In the genomic region with DNA sequence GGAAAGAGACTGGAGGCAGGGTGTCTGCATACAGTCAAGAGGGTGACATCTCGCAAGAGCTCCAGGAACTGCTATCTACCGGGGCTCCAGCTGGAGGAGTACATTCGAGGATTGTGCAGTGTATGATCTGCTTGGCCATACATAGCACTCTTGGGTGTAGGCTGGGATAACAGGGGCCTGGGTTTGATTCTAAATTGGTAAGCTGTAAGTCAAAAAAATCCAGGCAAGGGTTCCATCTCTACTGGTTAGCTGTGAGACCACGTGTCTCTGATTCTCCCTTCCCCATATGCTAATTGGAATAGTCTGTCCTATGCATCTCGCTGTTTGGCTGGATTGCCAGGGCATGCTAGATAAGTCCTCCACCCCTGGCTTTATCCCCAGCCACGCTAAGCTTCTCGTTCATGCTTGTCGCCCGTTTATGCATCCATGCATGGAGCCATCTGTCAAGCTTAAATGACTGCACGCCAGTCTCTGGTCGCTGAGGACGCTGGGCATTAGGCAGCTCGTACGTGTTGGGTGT, we compare ENCODE assay signal across 8 mouse cellular contexts. TPM values are rescaled to one million over a fixed set of nuclear protein-coding genes. Genes with fewer than 3 reads are reported as not detected.
A peak's percentile ranks its signal among the peaks of the same experiment; 100 is the strongest.
DNase-seq lines count a peak whose midpoint lies in the region; ATAC-seq and TF ChIP-seq lines count a peak whose summit lies in the region.
"Had no signal": no experiment of that assay in that cellular context is flagged by ENCODE, and none has a peak within 500 bp of the region (broad histone marks: within the 10 kb centered on the region; RNA-seq: fewer than 3 reads in every experiment).

No protein-coding gene starts in this region.

- no peaks in the 10 kb centered on the region for H3K9me3 ChIP-seq in forebrain, embryonic 10.5 days
- no peaks in the 10 kb centered on the region for H3K9me3 ChIP-seq in intestine, postnatal 0 days (ENCODE audit: control insufficient read depth)
- H3K9me3 ChIP-seq: liver, embryonic 15.5 days had no signal

- 43% methylated on average over 14 of the region's 14 CpGs for WGBS in forebrain, embryonic 10.5 days
- 55% methylated on average over 14 of the region's 14 CpGs for WGBS in intestine, postnatal 0 days

- TF ChIP-seq CTCF in left cerebral cortex, adult 2 months (IDR thresholded peaks at IDR 0.05), result no peak
- TF ChIP-seq CTCF in intestine, postnatal 0 days (IDR thresholded peaks at IDR 0.05; ENCODE audit: low read depth), result no peak

- H3K4me3 ChIP-seq in left cerebral cortex, adult 2 months, result no peak overlapping the region
- peak overlapping the region; percentile 35 for H3K4me3 ChIP-seq in forebrain, embryonic 10.5 days
- H3K4me3 ChIP-seq in intestine, postnatal 0 days (ENCODE audit: low read depth, low read length), result no peak overlapping the region
- H3K4me3 ChIP-seq: liver, embryonic 15.5 days had no signal

- H3K36me3 ChIP-seq in forebrain, embryonic 10.5 days (replicated peaks), result no peaks in the 10 kb centered on the region
- no peaks in the 10 kb centered on the region for H3K36me3 ChIP-seq in intestine, postnatal 0 days (ENCODE audit: control insufficient read depth, insufficient read depth)
- H3K36me3 ChIP-seq: liver, embryonic 15.5 days had no signal

- H3K4me2 ChIP-seq in intestine, postnatal 0 days (replicated peaks; ENCODE audit: low read depth), result no peak overlapping the region
- H3K4me2 ChIP-seq: liver, embryonic 15.5 days had no signal

- no peak overlapping the region for H3K9ac ChIP-seq in intestine, postnatal 0 days (ENCODE audit: low read depth, low read length)
- H3K9ac ChIP-seq: liver, embryonic 15.5 days had no signal

- DNase-seq in left cerebral cortex, postnatal 4 days, result peak; percentile 86
- DNase-seq in left cerebral cortex, adult 2 months (ENCODE audit: extremely low spot score in 1 of 2, low spot score in 2 of 2), result no peak
- DNase-seq in forebrain, embryonic 10.5 days (ENCODE audit: extremely low spot score, low spot score), result no peak
- peak; percentile 94 for DNase-seq in retina, postnatal 1 day
- DNase-seq in left cerebral cortex, adult 11 months (ENCODE audit: low spot score), result no peak
- DNase-seq in urinary bladder, adult 18-20 months (ENCODE audit: low spot score in 2 of 2), result no peak

- peaks cover 8% of the 10 kb centered on the region; the same call in 1 of the 2 replicates for H3K27me3 ChIP-seq in forebrain, embryonic 10.5 days (ENCODE audit: poor library complexity, severe bottlenecking)
- H3K27me3 ChIP-seq in intestine, postnatal 0 days (replicated peaks; ENCODE audit: control insufficient read depth, insufficient read depth, low read length), result no peaks in the 10 kb centered on the region

- no peak overlapping the region for H3K27ac ChIP-seq in left cerebral cortex, adult 2 months
- H3K27ac ChIP-seq in forebrain, embryonic 10.5 days, result peak overlapping the region; percentile 87
- H3K27ac ChIP-seq in intestine, postnatal 0 days (ENCODE audit: low read depth, low read length), result 0 out of 2 replicates have a peak overlapping the region, but pooled peaks have one; percentile 60
- H3K27ac ChIP-seq: liver, embryonic 15.5 days had no signal

- peaks cover 50% of the 10 kb centered on the region for H3K4me1 ChIP-seq in forebrain, embryonic 10.5 days
- H3K4me1 ChIP-seq in intestine, postnatal 0 days (replicated peaks; ENCODE audit: control insufficient read depth, insufficient read depth, low read length), result peaks cover 6% of the 10 kb centered on the region
- H3K4me1 ChIP-seq: liver, embryonic 15.5 days had no signal

- intact Hi-C loops in left cerebral cortex, postnatal 4 days (cut with DNase I), result loop anchor here (5.0 kb wide), 1 partner anchor 393 kb away; a partner anchor contains a TSS
- intact Hi-C loops in left cerebral cortex, adult 2 months (cut with DNase I), result no loop called here

- no peak for ATAC-seq in intestine, postnatal 0 days

RNA-seq across cellular contexts. Expression of a gene that starts 20.8 kb away (rescaled TPM):
- total RNA-seq in left cerebral cortex, postnatal 4 days (2021), result 1 to 10 TPM; 6.8 to 7.4 TPM
- total RNA-seq in left cerebral cortex, adult 2 months (2021), result 10 to 100 TPM; 10.9 to 11.7 TPM
- polyA plus RNA-seq in forebrain, embryonic 10.5 days (2016; fragmentation: Nextera tagmentation; extraction: Ambion mirVana), result 39.2 and 42.2 TPM in 2 replicates
- polyA plus RNA-seq in intestine, postnatal 0 days (2015; fragmentation: Nextera tagmentation; extraction: Ambion mirVana), result 6.0 and 6.2 TPM in 2 replicates

RNA-seq across cellular contexts. Expression of a gene that starts 38.6 kb away (rescaled TPM):
- not detected for total RNA-seq in left cerebral cortex, postnatal 4 days (2021)
- not detected for total RNA-seq in left cerebral cortex, adult 2 months (2021)
- polyA plus RNA-seq in forebrain, embryonic 10.5 days (2016; fragmentation: Nextera tagmentation; extraction: Ambion mirVana), result 0.10 and 0.15 TPM in 2 replicates
- 0.09 and 0.14 TPM in 2 replicates for polyA plus RNA-seq in intestine, postnatal 0 days (2015; fragmentation: Nextera tagmentation; extraction: Ambion mirVana)

RNA-seq across cellular contexts. Expression of a gene that starts 45.7 kb away (rescaled TPM):
- total RNA-seq in left cerebral cortex, postnatal 4 days (2021), result 1 to 10 TPM; 2.0 to 2.2 TPM
- total RNA-seq in left cerebral cortex, adult 2 months (2021), result 1 to 10 TPM; 4.8 to 5.0 TPM
- polyA plus RNA-seq in forebrain, embryonic 10.5 days (2016; fragmentation: Nextera tagmentation; extraction: Ambion mirVana), result 11.8 and 13.1 TPM in 2 replicates
- polyA plus RNA-seq in intestine, postnatal 0 days (2015; fragmentation: Nextera tagmentation; extraction: Ambion mirVana), result 11.2 and 12.7 TPM in 2 replicates

Comparison
In these comparisons a context has a peak if more than half of its experiments do, and no peak if none do; other contexts are left out.
1. DNase-seq: peak in left cerebral cortex, postnatal 4 days (single experiment) and retina, postnatal 1 day (single experiment); none in left cerebral cortex, adult 2 months (0 of 2), forebrain, embryonic 10.5 days (single experiment), left cerebral cortex, adult 11 months (single experiment) and urinary bladder, adult 18-20 months (0 of 2).